Mouse (Mus musculus): Measurements from ENCODE around the gene Map3k20. TPM values are rescaled to one million over a fixed set of nuclear protein-coding genes. Genes with fewer than 3 reads are reported as not detected.

The Map3k20 gene
- polyA plus RNA-seq, 1 experiment from 2014 or later, result 17.0 TPM

DNA sequence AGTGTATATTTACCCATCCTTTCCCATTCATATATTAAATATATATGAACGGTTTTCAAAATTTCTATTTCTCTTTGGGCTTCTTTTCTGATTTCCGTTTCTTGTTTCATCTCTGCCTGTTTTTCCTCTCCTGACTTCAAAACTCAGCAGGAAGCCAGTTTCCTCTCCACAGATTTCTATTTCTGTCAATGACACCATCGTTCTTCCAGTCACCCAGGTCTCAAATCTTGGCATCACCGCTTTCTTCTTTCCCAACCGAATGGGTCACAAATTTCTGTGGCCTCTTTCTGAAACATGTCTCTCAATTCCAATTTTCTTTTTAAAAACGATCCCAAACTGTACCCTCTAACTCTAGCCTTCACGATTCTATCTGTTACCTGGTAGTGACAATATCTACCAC, 748 bp upstream of the Map3k20 start:
- Histone ChIP-seq H3K4me2 (replicated peaks) (no peak overlapping the region), H3K27me3 (replicated peaks) (no peaks in the 10 kb centered on the region), H3K4me3 (replicated peaks) (no peak overlapping the region), H3K9me3 (no peaks in the 10 kb centered on the region), H3K4me1 (replicated peaks) (peaks cover 19% of the 10 kb centered on the region), H3K27ac (no peak overlapping the region), H3K9ac (no peak overlapping the region), H3K36me3 (no peaks in the 10 kb centered on the region)
- ATAC-seq, result no peak
- WGBS, result 82% methylated on average over 7 of the region's 7 CpGs

DNA sequence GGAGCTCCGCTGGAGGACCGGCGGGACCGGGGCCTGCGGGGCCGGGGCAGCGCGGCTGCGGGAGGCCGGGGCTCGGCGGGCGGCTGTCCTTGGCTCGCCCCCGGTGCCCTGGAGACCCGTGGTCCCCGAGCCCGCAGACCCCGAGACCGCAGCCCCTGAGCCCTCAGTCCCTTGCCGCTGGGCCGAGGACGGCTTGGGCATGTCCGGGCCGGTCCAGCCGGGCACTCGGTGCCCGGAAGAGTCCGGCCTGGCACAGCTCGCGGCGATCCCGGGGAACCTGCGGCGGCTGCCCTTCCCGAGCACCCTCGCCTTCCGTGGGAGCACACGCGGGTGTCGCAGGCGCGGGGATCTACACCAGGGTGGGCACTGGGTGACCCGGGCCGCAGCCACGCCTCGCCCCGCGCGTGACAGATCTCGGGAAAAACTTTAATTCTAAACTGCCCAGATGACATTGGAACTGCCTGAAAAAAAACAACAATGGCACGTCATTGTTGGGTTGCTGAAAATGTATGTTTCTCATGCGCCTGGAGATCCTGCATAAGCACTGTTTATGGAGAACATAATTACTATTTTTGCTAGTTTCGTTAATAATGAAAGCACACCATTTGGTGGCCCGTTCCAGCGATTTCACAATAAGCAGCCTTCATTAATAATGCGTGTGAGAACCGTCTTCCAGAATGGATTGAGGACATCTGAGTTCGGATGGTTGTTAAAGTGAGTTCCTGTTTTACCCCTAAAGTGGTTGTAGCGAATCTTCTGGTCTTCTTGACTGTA, 638 bp downstream of the Map3k20 start:
- Histone ChIP-seq H3K27me3 (replicated peaks) (no peaks in the 10 kb centered on the region), H3K4me2 (replicated peaks) (peak overlapping the region; percentile 73), H3K27ac (peak overlapping the region; percentile 59), H3K9ac (peak overlapping the region; percentile 94), H3K4me3 (replicated peaks) (peak overlapping the region; percentile 88), H3K4me1 (replicated peaks) (peaks cover 19% of the 10 kb centered on the region), H3K36me3 (no peaks in the 10 kb centered on the region), H3K9me3 (no peaks in the 10 kb centered on the region)
- ATAC-seq, result peak; percentile 63
- WGBS, result 1% methylated on average over 60 of the region's 60 CpGs

DNA sequence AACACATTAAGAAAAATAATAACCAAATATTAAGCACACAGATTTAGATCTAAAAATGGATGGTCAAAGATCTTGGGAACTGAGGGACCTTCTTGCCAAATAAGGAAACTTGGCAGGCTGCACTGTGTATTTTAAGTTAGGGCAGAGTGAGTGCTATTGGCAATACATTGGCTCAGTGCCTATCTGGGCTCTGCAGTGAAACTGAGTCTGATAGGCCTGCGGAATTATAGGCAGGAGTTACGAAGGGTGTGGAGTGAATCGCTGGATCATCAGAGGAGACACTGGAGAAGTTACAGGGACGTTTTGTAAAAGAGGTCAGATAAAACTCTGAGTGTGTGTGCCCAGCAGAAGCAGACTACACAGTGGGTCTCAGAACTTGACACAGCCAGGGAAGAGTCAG, 1.7 kb downstream of the Map3k20 start:
- no peaks in the 10 kb centered on the region for H3K36me3 ChIP-seq
- H3K4me1 ChIP-seq (replicated peaks), result peaks cover 19% of the 10 kb centered on the region
- no peaks in the 10 kb centered on the region for H3K27me3 ChIP-seq (replicated peaks)
- peak; percentile 52 for ATAC-seq
- peak overlapping the region; percentile 2; the same call in 1 of the 2 replicates for H3K4me3 ChIP-seq (replicated peaks)
- WGBS, result 30% methylated on average over 4 of the region's 4 CpGs
- peak overlapping the region; percentile 36; the same call in 1 of the 2 replicates for H3K27ac ChIP-seq
- peak overlapping the region; percentile 39 for H3K4me2 ChIP-seq (replicated peaks)
- H3K9ac ChIP-seq, result no peak overlapping the region
- H3K9me3 ChIP-seq, result no peaks in the 10 kb centered on the region

- Histone ChIP-seq H3K27ac (no peak overlapping the region), H3K4me2 (replicated peaks) (no peak overlapping the region), H3K4me3 (replicated peaks) (no peak overlapping the region), H3K36me3 (no peaks in the 10 kb centered on the region), H3K27me3 (replicated peaks) (no peaks in the 10 kb centered on the region), H3K4me1 (replicated peaks) (peaks cover 19% of the 10 kb centered on the region), H3K9ac (no peak overlapping the region), H3K9me3 (no peaks in the 10 kb centered on the region)
- WGBS, result 69% methylated on average over 11 of the region's 11 CpGs
- ATAC-seq, result peak; percentile 39
Observed at GRCm38 (mm10) chr2:72288932-72289534, 3.6 kb downstream of the Map3k20 start.

GRCm38 (mm10) chr2:72291103-72291502, 5.7 kb downstream of the Map3k20 start:
- Histone ChIP-seq H3K9ac (no peak overlapping the region), H3K4me1 (replicated peaks) (peaks cover 15% of the 10 kb centered on the region), H3K4me3 (replicated peaks) (no peak overlapping the region), H3K36me3 (no peaks in the 10 kb centered on the region), H3K4me2 (replicated peaks) (no peak overlapping the region), H3K9me3 (no peaks in the 10 kb centered on the region), H3K27ac (no peak overlapping the region), H3K27me3 (replicated peaks) (no peaks in the 10 kb centered on the region)
- WGBS, result 71% methylated on average over 1 of the region's 1 CpGs
- ATAC-seq, result no peak

- Histone ChIP-seq H3K4me1 (replicated peaks) (peaks cover 10% of the 10 kb centered on the region), H3K9ac (no peak overlapping the region), H3K4me2 (replicated peaks) (no peak overlapping the region), H3K27me3 (replicated peaks) (no peaks in the 10 kb centered on the region), H3K27ac (no peak overlapping the region), H3K36me3 (no peaks in the 10 kb centered on the region), H3K4me3 (replicated peaks) (no peak overlapping the region), H3K9me3 (no peaks in the 10 kb centered on the region)
- WGBS, result 80% methylated on average over 8 of the region's 8 CpGs
- no peak for ATAC-seq
Observed at GRCm38 (mm10) chr2:72292573-72292972, 7.1 kb downstream of the Map3k20 start.

GRCm38 (mm10) chr2:72294994-72295393, 9.6 kb downstream of the Map3k20 start:
- no peak for ATAC-seq
- Histone ChIP-seq H3K9ac (no peak overlapping the region), H3K36me3 (no peaks in the 10 kb centered on the region), H3K27me3 (replicated peaks) (no peaks in the 10 kb centered on the region), H3K4me3 (replicated peaks) (no peak overlapping the region), H3K9me3 (no peaks in the 10 kb centered on the region), H3K4me2 (replicated peaks) (no peak overlapping the region), H3K27ac (no peak overlapping the region), H3K4me1 (replicated peaks) (no peaks in the 10 kb centered on the region; the same call in none of the 2 replicates)
- 87% methylated on average over 6 of the region's 6 CpGs for WGBS

DNA sequence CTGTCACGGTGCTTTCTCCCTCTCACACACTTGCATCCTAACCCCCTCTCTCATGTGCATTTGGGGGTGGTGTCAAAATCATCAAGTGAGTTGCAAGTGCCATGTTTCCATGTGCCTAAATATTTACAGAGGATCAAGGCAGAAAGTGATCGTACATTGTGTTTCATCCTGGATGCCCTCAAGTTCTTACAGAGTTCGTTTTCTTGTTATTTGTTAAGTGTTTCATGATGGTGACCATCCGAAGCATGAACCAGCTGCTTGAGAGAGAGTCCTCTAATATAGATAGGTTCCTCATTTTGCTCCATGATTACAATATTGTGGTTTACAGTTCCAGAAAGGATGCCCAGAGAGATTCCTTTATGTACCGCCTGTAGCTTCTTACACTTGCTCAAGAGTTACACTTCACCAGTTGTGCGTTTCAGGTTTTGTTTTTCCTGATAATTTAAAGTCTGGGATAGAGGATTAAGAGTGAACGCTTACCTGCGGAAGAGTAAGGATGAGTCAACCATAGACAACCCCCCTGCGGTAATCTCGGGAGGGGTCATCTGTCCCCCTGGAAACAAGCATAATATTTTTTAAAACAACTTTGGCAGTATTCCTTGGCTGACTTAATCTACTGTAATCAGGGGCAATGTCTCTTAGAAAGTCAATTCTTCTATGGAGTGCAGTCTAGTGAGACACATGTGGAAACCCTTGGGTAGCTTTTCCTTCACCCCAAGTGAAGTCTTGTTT, 11.7 kb downstream of the Map3k20 start:
- H3K9me3 ChIP-seq, result no peaks in the 10 kb centered on the region
- H3K36me3 ChIP-seq, result no peaks in the 10 kb centered on the region
- no peak overlapping the region for H3K4me3 ChIP-seq (replicated peaks)
- H3K27me3 ChIP-seq (replicated peaks), result no peaks in the 10 kb centered on the region
- H3K27ac ChIP-seq, result 0 out of 2 replicates have a peak overlapping the region, but pooled peaks have one; percentile 33
- H3K4me2 ChIP-seq (replicated peaks), result 0 out of 2 replicates have a peak overlapping the region, but pooled peaks have one; percentile 5
- 75% methylated on average over 10 of the region's 10 CpGs for WGBS
- no peaks in the 10 kb centered on the region; the same call in none of the 2 replicates for H3K4me1 ChIP-seq (replicated peaks)
- no peak overlapping the region for H3K9ac ChIP-seq
- no peak for ATAC-seq

DNA sequence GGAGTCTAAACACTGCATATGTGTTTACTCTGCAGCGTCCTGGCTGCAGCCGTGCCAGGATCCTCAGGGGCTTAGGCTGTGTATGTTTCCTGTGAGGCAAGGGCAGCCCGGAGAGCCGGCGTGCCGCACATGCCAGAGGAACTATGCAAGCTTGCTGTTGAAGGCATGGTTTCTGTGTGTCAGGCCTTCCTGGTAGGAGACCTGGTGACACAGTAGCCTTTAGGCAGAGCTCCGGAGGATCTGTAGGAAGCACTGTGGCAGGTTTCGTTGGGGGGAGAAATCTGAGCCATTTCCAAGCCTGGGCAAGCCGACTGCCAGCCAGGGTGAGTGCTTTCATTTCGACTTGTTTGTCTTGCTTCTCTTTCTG, 12.3 kb downstream of the Map3k20 start:
- H3K9ac ChIP-seq, result no peak overlapping the region
- H3K36me3 ChIP-seq, result no peaks in the 10 kb centered on the region
- H3K4me2 ChIP-seq (replicated peaks), result 0 out of 2 replicates have a peak overlapping the region, but pooled peaks have one; percentile 5

DNA sequence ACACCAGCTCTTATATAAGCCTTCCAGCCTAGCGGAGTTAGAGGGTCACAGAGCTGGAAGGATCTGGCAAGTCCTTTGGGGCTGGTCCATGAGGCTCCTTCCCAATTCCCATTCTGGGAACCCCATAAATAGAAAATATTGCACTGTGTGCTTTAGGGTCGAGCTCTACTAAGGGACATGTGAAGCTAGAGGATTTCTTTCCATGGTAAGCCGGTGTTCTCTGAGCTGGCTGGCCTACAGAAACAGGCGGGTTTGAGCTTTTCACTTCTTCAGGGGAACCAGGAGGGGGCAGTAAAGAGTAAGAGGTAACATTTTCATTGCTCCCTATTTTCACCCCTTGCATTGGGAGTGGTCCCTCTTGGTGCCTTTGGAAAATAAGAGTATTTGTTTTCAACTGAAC, 13.0 kb downstream of the Map3k20 start:
- Histone ChIP-seq H3K27me3 (replicated peaks) (no peaks in the 10 kb centered on the region), H3K4me2 (replicated peaks) (no peak overlapping the region), H3K9me3 (no peaks in the 10 kb centered on the region), H3K36me3 (no peaks in the 10 kb centered on the region), H3K4me3 (replicated peaks) (no peak overlapping the region), H3K27ac (no peak overlapping the region), H3K4me1 (replicated peaks) (no peaks in the 10 kb centered on the region; the same call in none of the 2 replicates), H3K9ac (no peak overlapping the region)
- 65% methylated on average over 4 of the region's 4 CpGs for WGBS
- no peak for ATAC-seq

More for the DNA sequence above, 12.3 kb downstream of the Map3k20 start:
- no peaks in the 10 kb centered on the region for H3K27me3 ChIP-seq (replicated peaks)
- H3K9me3 ChIP-seq, result no peaks in the 10 kb centered on the region
- WGBS, result 41% methylated on average over 10 of the region's 10 CpGs
- 0 out of 2 replicates have a peak overlapping the region, but pooled peaks have one; percentile 33 for H3K27ac ChIP-seq
- no peaks in the 10 kb centered on the region; the same call in none of the 2 replicates for H3K4me1 ChIP-seq (replicated peaks)
- no peak overlapping the region for H3K4me3 ChIP-seq (replicated peaks)
- peak; percentile 59 for ATAC-seq

DNA sequence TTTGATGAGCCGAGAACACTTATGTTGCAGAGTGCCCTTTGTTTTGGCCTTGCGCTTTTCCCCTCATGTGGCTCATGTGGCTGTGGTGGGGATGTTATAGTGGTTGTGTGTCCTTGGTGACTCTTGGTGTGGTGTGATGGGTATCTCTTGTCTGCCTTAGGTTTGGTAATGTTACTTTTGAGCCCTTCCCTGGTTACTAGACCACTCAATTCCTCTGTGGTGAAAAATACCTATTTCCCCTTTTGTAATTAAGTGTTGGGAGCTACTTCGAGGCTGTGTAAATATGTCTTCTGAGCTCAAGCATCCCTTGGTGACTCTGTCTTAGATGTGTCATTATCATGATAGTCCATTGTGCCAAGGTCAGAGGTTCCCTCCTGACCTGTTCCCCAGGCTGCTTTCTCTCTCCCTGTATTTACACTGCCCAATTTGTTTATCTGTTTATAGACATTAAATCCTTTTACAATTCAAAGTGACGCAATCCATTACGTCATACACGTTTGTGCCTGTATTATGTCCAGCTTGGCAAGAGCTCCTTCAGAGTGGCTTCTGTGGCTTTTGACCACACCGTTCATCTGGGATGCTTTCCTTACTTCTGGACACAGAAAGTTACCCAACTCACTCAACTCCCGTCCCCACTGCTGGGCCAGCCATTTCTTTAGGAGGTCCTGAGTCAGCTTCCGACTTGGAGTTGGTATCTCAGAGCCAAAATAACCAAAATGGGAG, 15.9 kb downstream of the Map3k20 start:
- Histone ChIP-seq H3K4me2 (replicated peaks) (no peak overlapping the region), H3K4me1 (replicated peaks) (no peaks in the 10 kb centered on the region; the same call in none of the 2 replicates), H3K36me3 (0 out of 2 replicates have a peak, but pooled peaks cover 2% of the 10 kb centered on the region), H3K4me3 (replicated peaks) (no peak overlapping the region), H3K9me3 (no peaks in the 10 kb centered on the region), H3K27ac (no peak overlapping the region), H3K9ac (no peak overlapping the region), H3K27me3 (replicated peaks) (no peaks in the 10 kb centered on the region)
- no peak for ATAC-seq
- WGBS, result 70% methylated on average over 9 of the region's 9 CpGs
